Mouse (Mus musculus) forebrain, embryonic 13.5 days (tissue): ENCODE results near the gene Snap91. TPM values are rescaled to one million over a fixed set of nuclear protein-coding genes. Genes with fewer than 3 reads are reported as not detected.

Experiments
- ATAC-seq: fragments of 200-750 bp; cut with Nextera tagmentation; 2 replicates; pipeline ENCODE4 v1.8.0; 2017
- H3K27ac ChIP-seq: fragments of 300-500 bp; sonication (generic); 2 replicates; pipeline ENCODE4 v1.5.1; 2015; ENCODE audit warnings: inconsistent platforms, mild to moderate bottlenecking, moderate library complexity
- H3K27me3 ChIP-seq: fragments of 300-500 bp; sonication (generic); 2 replicates; pipeline ENCODE4 v1.6.1; 2015; ENCODE audit warnings: mild to moderate bottlenecking, inconsistent platforms
- H3K36me3 ChIP-seq: fragments of 300-500 bp; sonication (generic); 2 replicates; pipeline ENCODE4 v1.6.1; 2015; ENCODE audit warnings: mild to moderate bottlenecking, inconsistent platforms; ENCODE audit not compliant: poor library complexity, severe bottlenecking
- H3K4me1 ChIP-seq: fragments of 300-500 bp; sonication (generic); 2 replicates; pipeline ENCODE4 v1.6.1; 2015; ENCODE audit warnings: inconsistent platforms
- H3K4me2 ChIP-seq: fragments of 300-500 bp; sonication (generic); 2 replicates; pipeline ENCODE4 v1.6.1; 2015; ENCODE audit warnings: inconsistent platforms, mild to moderate bottlenecking, moderate library complexity
- H3K4me3 ChIP-seq: fragments of 300-500 bp; sonication (generic); 2 replicates; pipeline ENCODE4 v1.5.1; 2015; ENCODE audit warnings: mild to moderate bottlenecking, inconsistent platforms
- H3K9ac ChIP-seq: fragments of 300-500 bp; sonication (generic); 2 replicates; pipeline ENCODE4 v1.6.1; 2015; ENCODE audit warnings: mild to moderate bottlenecking, inconsistent platforms
- H3K9me3 ChIP-seq: fragments of 300-500 bp; sonication (generic); replicated peaks from 2 replicates; pipeline ENCODE4 v1.6.1; 2016; ENCODE audit warnings: inconsistent platforms
- WGBS: fragments of 180-500 bp; shearing (Covaris S2); methylation state at CpG from one replicate; pipeline ENCODE4 v1.1.7; 2015; 5-methylcytosine and 5-hydroxymethylcytosine counted together
- polyA plus RNA-seq: library from polyadenylated mRNA; unstranded; fragments of >200 nt; fragmentation: Nextera tagmentation; extraction: Ambion mirVana; gene quantifications from 2 replicates; pipeline ENCODE4 v1.2.1, GENCODE M21; 2015

Gene Snap91
- polyA plus RNA-seq, 1 experiment from 2014 or later = 46.5 TPM

DNA sequence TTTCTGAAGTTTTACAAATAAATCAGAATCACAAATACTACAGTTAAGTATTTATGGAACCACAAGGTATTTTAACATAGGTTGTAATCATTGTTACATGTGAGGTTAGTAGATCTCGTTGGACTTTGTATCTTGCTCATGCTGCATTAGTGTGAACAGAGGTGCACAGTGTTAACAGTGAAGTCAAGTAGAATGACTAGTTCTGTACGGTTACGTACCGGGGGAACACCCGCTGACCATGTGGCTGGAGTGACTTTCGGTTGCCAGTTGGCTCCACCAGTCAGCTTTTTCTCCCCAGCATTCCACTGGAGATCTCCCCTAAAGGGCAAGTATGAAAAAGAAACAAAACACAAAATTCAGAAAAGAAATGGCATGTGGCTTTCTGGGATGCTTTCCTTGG is 105.1 kb downstream of the Snap91 start:
- Histone ChIP-seq H3K4me1 (no peaks in the 10 kb centered on the region), H3K27ac (no peak overlapping the region), H3K4me2 (no peak overlapping the region), H3K9ac (no peak overlapping the region), H3K4me3 (no peak overlapping the region), H3K36me3 (peaks cover 24% of the 10 kb centered on the region), H3K9me3 (no peaks in the 10 kb centered on the region), H3K27me3 (no peaks in the 10 kb centered on the region)
- WGBS = 96% methylated on average over 6 of the region's 6 CpGs
- no peak for ATAC-seq

DNA sequence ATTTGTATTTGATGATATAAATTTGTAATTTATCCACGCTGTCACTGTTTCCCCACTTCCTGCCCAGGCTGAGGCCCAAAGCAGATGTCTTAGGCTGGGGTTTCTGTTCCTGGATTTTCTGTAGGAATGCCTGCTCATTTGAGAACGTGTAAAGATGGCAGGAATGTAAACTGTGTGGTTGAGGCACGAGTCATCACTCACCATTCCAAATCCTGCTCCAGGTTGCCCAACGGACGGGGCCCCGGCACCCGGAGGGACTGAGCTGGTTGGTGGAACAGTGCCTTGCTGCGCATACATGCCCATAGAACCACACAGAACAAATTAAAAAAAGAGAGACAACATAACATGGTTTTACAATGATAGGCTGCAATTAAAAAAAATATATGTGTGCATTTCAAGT is 106.5 kb downstream of the Snap91 start:
- Histone ChIP-seq H3K4me1 (no peaks in the 10 kb centered on the region), H3K27ac (no peak overlapping the region), H3K36me3 (peaks cover 22% of the 10 kb centered on the region), H3K4me2 (no peak overlapping the region), H3K9me3 (no peaks in the 10 kb centered on the region), H3K27me3 (no peaks in the 10 kb centered on the region), H3K4me3 (no peak overlapping the region), H3K9ac (no peak overlapping the region)
- no peak for ATAC-seq
- WGBS = 90% methylated on average over 8 of the region's 8 CpGs

DNA sequence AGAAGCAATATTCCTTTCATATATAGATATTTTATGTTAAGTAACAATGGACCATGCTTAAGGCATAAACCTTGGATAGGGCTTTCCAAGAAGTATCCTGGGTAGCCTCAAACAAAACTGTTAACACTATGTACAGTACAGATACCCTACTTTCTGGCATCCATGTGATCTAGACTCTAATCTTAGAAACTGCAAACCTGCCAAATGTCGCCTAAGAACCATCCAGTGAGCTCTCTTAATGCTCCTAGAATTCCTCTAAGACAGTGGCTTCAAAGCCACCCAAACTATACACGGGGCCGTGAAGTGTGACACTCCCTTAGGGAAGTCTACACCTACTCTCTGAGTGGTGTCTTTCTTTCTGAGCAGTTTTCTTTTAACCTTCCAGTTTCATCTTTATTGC is 107.6 kb downstream of the Snap91 start:
- no peak for ATAC-seq
- Histone ChIP-seq H3K4me1 (no peaks in the 10 kb centered on the region), H3K27ac (no peak overlapping the region), H3K27me3 (no peaks in the 10 kb centered on the region), H3K9ac (no peak overlapping the region), H3K4me3 (no peak overlapping the region), H3K4me2 (no peak overlapping the region), H3K36me3 (peaks cover 22% of the 10 kb centered on the region), H3K9me3 (no peaks in the 10 kb centered on the region)
- 85% methylated on average over 3 of the region's 3 CpGs for WGBS

DNA sequence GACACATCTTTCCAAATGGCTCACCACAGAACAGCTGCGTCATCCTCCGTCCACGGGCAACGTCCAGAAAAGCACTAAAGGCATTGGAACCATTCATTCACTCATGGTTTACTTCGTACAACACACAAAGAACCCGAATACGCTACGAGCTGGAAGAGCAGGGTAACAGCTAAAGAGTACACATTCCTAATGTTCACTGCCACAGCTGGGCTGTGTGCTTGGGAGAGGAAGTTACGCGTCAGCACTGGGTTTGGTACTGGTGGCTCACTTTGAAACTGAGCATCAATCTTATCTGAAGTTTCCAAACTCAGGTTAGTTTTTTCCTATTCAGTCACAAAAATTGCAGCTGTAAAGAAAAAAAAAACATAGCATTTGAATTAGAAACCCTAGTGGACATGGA is 113.5 kb downstream of the Snap91 start:
- no peak overlapping the region for H3K27ac ChIP-seq
- H3K9me3 ChIP-seq = no peaks in the 10 kb centered on the region
- H3K9ac ChIP-seq = no peak overlapping the region
- H3K36me3 ChIP-seq = 0 out of 2 replicates have a peak, but pooled peaks cover 3% of the 10 kb centered on the region
- no peak for ATAC-seq
- no peaks in the 10 kb centered on the region for H3K4me1 ChIP-seq
- H3K27me3 ChIP-seq = no peaks in the 10 kb centered on the region
- H3K4me2 ChIP-seq = no peak overlapping the region
- H3K4me3 ChIP-seq = no peak overlapping the region
- 80% methylated on average over 10 of the region's 10 CpGs for WGBS

DNA sequence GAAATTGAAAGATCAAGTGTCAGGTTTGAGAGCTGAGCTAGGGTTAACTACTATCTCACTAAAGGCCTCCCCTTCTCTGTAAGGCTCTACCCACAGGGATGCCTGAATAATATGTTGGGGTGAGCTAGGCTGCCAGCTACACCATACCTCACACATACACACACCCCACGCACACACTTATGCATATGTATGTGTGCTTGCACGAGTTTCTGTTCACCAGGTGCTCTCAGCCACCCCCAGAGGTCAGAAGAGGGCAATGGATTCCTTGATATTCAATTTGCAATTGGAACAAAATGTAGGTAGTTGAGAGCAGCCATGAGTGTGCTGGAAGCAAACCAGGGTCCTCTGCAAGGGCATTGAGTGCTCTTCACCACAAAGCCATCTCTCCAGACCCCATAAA is 116.5 kb downstream of the Snap91 start:
- WGBS = 65% methylated on average over 2 of the region's 2 CpGs
- H3K4me3 ChIP-seq = no peak overlapping the region
- H3K9me3 ChIP-seq = no peaks in the 10 kb centered on the region
- no peaks in the 10 kb centered on the region for H3K36me3 ChIP-seq
- no peak overlapping the region for H3K27ac ChIP-seq
- H3K4me1 ChIP-seq = no peaks in the 10 kb centered on the region
- ATAC-seq = no peak
- no peak overlapping the region for H3K4me2 ChIP-seq
- no peak overlapping the region for H3K9ac ChIP-seq
- no peaks in the 10 kb centered on the region for H3K27me3 ChIP-seq

DNA sequence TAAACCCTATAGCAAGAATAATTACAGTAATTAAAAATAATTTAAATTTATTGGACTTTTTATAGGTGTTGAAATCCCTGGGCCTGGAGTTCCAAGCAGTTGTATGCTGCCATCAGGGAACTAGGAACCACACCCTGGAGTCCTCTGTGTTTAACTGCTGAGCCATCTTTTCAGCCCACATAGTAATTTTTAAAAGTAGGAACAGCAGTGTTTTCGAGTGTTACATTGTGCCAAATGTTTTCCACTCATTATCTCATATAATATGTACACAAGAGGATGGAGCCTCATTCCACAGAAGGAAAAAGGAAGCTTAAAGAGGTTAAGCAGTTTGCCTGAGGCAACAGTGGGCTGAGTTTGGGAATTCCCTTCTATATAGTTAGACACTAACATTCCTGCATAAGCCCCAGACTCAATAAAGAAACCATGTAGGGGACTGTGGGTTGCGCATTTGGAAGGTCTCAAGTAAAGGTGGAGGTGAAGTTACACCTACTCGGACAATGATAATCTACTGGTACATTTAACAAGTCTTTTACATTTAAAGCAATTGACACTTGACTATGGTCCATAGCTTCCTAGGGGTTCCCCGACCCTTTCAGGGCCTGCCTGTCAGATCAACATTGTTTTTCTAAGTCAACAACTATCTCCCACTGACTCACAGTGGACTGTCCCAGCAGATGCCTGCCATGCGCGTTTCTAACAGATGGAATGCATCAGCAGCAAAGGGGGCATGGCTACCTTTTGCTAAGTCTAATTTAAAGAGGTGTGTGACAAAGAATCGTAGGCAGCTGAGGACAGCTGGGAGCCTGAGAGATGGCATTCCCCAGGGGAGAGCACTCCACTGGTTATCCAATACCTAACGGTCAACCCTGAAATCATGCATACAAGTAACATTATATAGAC is 117.7 kb downstream of the Snap91 start:
- Histone ChIP-seq H3K4me1 (no peaks in the 10 kb centered on the region), H3K9me3 (no peaks in the 10 kb centered on the region), H3K9ac (no peak overlapping the region), H3K4me2 (no peak overlapping the region), H3K36me3 (no peaks in the 10 kb centered on the region), H3K27ac (no peak overlapping the region), H3K4me3 (no peak overlapping the region), H3K27me3 (no peaks in the 10 kb centered on the region)
- 79% methylated on average over 8 of the region's 8 CpGs for WGBS
- ATAC-seq = no peak

DNA sequence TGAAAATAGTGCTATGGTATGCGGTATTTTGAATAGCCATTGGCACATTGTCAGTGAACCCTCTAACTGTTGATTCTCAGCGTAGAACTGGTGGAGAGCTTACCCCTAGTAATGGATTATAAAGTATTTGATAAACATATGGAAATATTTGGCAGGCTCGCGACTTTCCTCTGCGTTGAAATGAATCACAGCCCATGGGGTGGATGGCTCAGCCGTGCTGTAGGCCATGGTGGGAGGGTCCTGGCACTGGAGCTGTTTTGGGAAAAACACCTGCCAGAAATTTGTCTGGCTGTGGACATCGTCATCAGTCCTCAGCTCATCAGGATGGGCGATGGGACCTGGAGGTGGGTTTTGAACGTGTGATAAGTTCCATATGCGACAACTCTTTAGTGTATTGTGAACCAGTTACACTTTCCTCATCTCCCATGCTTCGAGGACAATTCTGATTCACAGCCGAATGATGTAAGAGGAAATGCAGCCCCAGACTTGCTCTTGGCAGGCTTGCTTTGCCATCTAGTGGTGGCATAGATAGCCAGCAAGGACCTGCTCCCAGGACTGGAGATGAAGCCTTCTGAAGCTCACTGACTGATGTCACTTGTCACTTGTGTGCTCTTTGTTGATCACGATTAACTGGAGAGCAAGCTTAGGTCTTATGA is 134.4 kb downstream of the Snap91 start:
- no peaks in the 10 kb centered on the region for H3K9me3 ChIP-seq
- peaks cover 10% of the 10 kb centered on the region for H3K4me1 ChIP-seq
- H3K9ac ChIP-seq = no peak overlapping the region
- H3K27me3 ChIP-seq = peaks cover 4% of the 10 kb centered on the region; the same call in 1 of the 2 replicates
- peak; percentile 86 for ATAC-seq
- WGBS = 35% methylated on average over 13 of the region's 13 CpGs
- no peaks in the 10 kb centered on the region for H3K36me3 ChIP-seq
- peak overlapping the region; percentile 26; the same call in 1 of the 2 replicates for H3K4me2 ChIP-seq
- H3K27ac ChIP-seq = no peak overlapping the region
- H3K4me3 ChIP-seq = no peak overlapping the region

DNA sequence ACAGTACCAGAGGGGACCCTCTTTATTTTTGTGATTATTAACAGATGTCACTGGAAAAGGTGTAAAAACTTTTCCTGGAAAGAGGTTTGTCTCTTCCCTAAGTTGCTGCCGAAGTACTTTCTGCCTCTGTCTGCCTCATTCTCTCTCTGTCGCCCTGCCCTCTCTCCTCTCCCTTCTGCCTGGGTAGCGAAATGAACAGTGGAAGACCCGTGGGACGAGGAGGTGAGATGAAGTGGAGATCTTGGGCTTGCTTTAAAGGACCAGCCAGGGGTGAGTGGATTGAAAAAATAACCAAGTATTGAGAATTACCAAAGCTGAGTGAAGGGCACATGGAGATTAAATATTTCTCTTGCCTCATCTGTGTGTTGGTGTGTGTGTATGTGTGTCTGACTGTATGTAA is 136.4 kb downstream of the Snap91 start:
- H3K4me3 ChIP-seq = peak overlapping the region; percentile 33; the same call in 1 of the 2 replicates
- no peak for ATAC-seq
- WGBS = 35% methylated on average over 5 of the region's 5 CpGs

DNA sequence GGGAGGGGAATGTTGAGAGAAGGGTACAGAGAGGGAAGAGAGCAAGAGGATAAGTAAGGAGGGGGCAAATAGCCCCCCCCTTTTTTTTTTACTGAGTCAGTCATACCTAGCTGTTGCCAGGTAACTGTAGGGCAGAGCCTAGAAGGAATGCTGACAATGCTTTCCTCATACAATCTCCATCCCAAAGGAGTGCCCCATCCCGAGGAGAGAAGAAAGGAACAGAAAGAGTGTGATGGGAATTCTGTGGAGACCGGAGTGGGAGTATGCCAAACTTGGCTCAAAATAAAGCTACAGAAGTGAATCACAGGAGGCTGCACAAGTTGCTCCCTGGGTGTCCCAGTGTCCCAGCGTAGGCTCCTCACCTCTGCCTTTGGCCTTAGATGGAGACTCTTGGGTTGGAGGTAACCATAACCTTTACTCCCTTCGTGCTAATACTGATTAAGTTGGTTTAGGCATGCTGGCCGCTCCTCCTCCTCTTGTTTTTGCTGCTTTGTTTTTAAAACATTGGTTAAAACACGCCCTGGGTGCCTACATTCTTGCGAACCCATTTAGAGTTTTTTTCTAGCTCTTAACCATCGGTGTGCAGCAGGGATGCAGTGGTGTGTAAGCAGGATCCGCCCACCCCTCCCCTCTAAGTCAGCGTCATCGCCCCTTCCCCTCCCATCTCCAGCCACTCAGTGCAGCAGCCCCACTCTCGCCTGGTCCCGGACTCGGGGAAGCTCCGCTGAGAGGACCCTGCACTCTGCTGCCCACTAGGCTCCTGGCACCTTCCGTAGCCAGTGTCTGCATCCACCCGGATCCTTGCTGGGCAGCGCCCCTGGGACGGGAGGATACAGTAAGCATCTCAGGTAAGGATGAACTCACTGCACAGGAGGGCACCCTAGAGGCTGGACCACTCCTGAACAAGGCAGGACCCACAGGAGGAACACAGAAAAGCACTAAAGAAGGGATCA is 137.2 kb downstream of the Snap91 start, which contains the start of gene Prss35:
Prss35 (plus strand) TSS at position 691 of the 953 bp plus-strand sequence.
- Histone ChIP-seq H3K36me3 (no peaks in the 10 kb centered on the region), H3K4me1 (peaks cover 10% of the 10 kb centered on the region), H3K27ac (no peak within 1 kb of the TSS), H3K4me2 (peak within 1 kb of the TSS; percentile 64), H3K9me3 (no peaks in the 10 kb centered on the region), H3K9ac (peak within 1 kb of the TSS; percentile 48; the same call in 1 of the 2 replicates), H3K4me3 (peak within 1 kb of the TSS; percentile 33), H3K27me3 (peaks cover 4% of the 10 kb centered on the region; the same call in 1 of the 2 replicates)
- ATAC-seq = peak; percentile 80
- 1% methylated on average over 19 of the region's 19 CpGs for WGBS

More for the DNA sequence above, 136.4 kb downstream of the Snap91 start:
- Histone ChIP-seq H3K4me1 (peaks cover 10% of the 10 kb centered on the region), H3K27me3 (peaks cover 4% of the 10 kb centered on the region; the same call in 1 of the 2 replicates), H3K27ac (no peak overlapping the region), H3K36me3 (no peaks in the 10 kb centered on the region), H3K9ac (no peak overlapping the region), H3K9me3 (no peaks in the 10 kb centered on the region), H3K4me2 (peak overlapping the region; percentile 64; the same call in 1 of the 2 replicates)

DNA sequence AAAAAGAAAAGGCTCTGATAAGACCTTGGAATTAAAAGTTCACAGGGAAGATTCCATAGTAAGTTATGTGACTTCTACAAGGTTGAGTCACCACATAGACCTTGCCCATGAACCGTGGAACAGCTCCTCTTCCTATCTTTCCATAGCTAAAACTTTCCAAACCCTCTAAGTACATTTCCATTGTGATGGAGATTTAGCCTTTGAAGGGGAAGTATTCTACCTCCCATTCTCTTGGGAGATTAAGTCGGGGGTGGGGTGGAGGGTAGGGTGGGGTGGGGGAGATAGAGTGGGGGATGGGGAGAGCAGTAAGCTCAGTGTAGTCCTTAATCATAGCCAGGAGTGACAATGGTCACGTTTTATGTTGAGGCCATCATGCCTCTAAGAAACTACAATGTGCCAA is 140.5 kb downstream of the Snap91 start:
- WGBS = 12% methylated on average over 3 of the region's 3 CpGs
- Histone ChIP-seq H3K4me1 (peaks cover 10% of the 10 kb centered on the region), H3K36me3 (no peaks in the 10 kb centered on the region), H3K27me3 (peaks cover 4% of the 10 kb centered on the region; the same call in 1 of the 2 replicates), H3K9ac (no peak overlapping the region), H3K4me2 (no peak overlapping the region), H3K9me3 (no peaks in the 10 kb centered on the region), H3K4me3 (no peak overlapping the region), H3K27ac (no peak overlapping the region)
- no peak for ATAC-seq

DNA sequence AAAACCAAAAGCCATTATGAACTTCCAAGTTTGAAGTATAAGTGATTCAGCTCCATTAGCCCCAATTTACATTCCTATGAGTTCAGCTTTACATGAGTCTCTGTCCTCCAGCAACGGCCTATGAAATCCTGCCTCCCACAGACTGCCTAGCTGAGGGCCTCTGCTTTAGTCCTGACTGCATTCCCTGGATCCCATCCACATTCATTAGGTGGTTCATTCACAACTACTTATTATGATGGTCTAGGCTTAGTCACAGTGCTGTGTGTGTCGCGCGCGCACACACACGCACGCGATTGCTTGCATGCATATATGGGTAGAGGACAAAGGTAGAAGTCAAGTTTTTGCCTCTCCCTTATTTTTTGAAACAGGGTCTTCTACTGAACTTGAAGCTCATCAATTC is 141.7 kb downstream of the Snap91 start:
- Histone ChIP-seq H3K4me1 (peaks cover 10% of the 10 kb centered on the region), H3K4me2 (no peak overlapping the region), H3K9me3 (no peaks in the 10 kb centered on the region), H3K36me3 (no peaks in the 10 kb centered on the region), H3K4me3 (no peak overlapping the region), H3K27me3 (no peaks in the 10 kb centered on the region), H3K27ac (no peak overlapping the region), H3K9ac (no peak overlapping the region)
- WGBS = 84% methylated on average over 8 of the region's 8 CpGs
- ATAC-seq = no peak
